Mouse (Mus musculus) cerebellum, adult 9-10 months (tissue): Measurements from ENCODE around the gene Olfr11.

Source experiments
- DNase-seq: peaks from one replicate; pipeline ENCODE4 v3.0.0; 2022

Gene Olfr11

DNA sequence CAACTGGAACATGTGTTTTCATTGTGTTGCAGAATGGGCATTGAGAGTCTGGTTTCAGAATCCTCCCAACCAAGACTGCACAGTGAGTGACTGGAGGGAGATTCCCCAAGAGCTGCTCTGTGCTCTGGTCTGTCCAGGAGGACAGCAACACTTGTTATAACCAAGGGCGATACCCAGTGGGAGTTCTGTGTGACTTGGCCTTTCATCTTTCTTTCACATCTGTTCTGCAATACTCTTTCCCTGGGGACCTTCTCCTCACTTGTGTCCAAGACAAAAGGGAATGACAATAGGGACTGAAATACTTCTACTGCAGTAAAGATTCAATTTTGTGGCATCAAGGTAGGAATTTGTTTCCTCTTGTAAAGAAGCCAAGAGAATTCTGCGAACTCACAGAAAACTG lies at the start of gene Olfr11:
TSS of gene Olfr11 (minus strand) at position 101 of the 400 bp plus-strand sequence.
- DNase-seq = no peak

DNA sequence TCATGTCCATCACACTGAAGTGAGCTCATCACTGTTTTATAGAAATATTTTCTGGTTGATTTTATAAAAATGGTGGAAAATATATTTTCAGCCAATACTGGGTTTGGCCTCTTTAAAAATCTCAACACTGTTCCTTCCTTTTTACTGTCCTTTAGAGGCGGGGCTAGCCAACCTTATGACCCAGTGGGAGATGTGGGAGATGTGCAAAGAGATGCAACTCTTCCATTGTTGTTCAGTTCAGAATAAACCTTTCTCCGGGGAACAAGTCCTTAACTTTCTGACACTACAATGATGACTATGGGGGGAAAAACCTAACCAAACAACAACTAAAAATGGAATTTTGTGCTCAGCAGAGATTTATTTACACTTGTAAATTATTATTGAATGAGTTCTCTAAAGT lies 35.0 kb upstream of the Olfr11 start, which contains the start of gene Olfr1360:
TSS of gene Olfr1360 (minus strand) at position 101 of the 400 bp plus-strand sequence.
- no peak for DNase-seq

DNA sequence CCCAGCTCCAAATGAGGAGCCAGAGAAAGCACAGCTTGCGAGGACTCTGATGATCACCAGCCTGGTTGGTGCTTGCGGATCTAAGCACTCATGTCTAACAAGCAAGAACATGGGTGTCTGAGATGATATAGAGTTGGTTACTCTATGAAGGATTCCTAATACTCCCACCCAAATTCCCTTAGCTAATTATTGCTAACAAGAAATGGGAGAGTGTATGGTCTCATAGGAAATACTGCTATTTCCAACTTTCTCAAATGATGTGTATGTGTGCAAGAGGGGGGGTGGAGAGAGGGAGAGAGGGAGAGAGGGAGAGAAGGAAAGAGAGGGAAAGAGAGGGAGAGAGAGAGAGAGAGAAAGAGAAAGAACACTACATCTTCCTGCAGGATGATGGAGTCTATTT lies 21.0 kb upstream of the Olfr11 start, which contains the start of gene Olfr1361:
TSS of gene Olfr1361 (minus strand) at position 101 of the 400 bp plus-strand sequence.
- no peak for DNase-seq

DNA sequence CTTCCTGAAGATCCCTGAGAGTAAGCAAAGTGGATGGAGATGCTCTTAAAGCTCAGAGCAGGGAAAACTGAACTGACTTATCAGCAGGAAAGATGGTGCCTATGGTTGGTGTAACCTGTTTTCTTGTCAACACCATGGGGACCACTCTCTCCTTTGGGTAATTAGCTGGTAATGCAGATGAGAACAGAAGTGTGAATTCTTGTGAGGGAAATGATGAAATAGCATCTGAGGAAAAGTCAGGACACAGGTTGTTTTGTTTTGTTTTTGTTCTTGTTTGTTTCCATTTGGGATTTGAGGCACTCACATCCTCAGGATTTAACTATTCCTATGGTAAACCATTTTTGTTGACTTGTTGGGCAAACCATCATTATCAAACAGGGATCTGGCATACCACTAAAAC lies 28.4 kb downstream of the Olfr11 start, which contains the start of gene Olfr1362:
TSS of gene Olfr1362 (minus strand) at position 101 of the 400 bp plus-strand sequence.
- DNase-seq = no peak

DNA sequence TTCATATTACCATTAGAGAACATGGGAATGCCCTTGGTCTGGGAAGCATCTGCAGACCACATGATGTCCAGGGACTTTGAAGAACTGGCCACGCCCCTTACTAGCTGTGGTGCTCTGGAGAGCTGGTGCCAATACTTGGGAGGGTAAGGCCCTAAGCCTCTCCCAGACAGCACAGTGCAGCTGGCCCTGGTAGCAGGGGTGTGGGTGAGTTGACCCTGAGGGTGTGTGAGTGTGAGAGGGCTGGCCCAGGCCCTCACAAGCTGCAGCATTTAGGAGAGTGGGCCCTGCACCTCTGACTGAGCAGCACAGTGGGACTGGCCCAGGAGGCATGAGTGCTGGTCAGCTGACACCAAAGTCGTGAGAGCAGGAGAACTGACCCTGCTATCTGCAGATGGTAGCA lies 50.7 kb downstream of the Olfr11 start:
- DNase-seq = no peak
